Mouse (Mus musculus) liver, adult 2 months (tissue): ENCODE data around the gene Tenm3.

Experiments used
- CTCF ChIP-seq: fragments of 200-500 bp; IDR thresholded peaks from 2 replicates; pipeline ENCODE4 v1.5.1; 2011; ENCODE audit warnings: low read depth, low read length, control low read depth
- POLR2A ChIP-seq: fragments of 200-500 bp; IDR thresholded peaks from 2 replicates; pipeline ENCODE4 v1.6.1; 2011; ENCODE audit warnings: low read length, control low read depth; ENCODE audit not compliant: insufficient read depth; ENCODE audit errors: extremely low read depth

DNA sequence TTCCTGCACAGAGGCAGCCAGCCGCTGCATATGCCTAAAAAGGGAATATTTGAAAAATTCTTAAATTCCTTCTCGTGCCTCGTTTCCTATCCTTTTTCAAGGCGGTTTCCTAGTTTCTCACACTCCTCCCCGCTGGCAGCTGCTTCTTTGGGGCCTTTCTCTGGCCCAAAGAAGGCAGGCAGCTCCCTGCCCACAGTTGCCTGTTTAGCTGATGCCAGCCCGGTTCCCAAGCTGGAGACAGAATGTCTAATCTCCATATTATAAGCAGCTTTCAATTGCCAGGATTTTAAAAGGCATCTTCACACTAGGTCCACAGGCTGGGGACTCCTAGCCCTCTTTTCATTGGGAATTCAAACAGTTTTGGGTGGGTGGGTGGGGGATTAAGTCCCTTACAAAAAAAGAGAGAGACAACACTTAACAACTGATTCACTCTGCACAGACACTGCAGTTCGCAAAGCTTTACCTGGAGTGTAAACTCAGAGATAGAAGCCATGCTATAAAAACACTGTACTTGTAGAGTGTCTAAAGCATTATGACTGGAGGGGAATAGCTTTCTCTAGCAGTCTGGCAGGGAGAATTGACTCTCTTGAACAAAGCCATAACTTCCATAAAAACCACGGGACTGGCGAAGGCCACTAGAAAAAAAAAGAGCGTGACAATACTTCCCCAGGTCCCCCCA lies 275.7 kb downstream of the Tenm3 start:
- TF ChIP-seq CTCF = no peak
- no peak for TF ChIP-seq POLR2A
